Mouse (Mus musculus) liver, embryonic 13.5 days (tissue): ENCODE measurements around the gene Zfp341. TPM values are rescaled to one million over a fixed set of nuclear protein-coding genes. Genes with fewer than 3 reads are reported as not detected.

Source experiments
- polyA plus RNA-seq: library from polyadenylated mRNA; unstranded; fragments of >200 nt; fragmentation: Nextera tagmentation; extraction: Ambion mirVana; gene quantifications from 2 replicates; pipeline ENCODE4 v1.2.1, GENCODE M21; 2015

Gene Zfp341
- polyA plus RNA-seq, 1 experiment from 2014 or later, result 2.1 TPM

Other genes with a start within 250 kb of the Zfp341 start
- gene Cdk5rap1, start 240.3 kb upstream of the Zfp341 start, polyA plus RNA-seq, result 18.0 and 18.9 TPM in 2 replicates
- 1.7 and 2.0 TPM in 2 replicates for gene Snta1, start 205.2 kb upstream of the Zfp341 start, polyA plus RNA-seq
- gene Cbfa2t2, start 176.8 kb upstream of the Zfp341 start, polyA plus RNA-seq, result 8.4 and 9.6 TPM in 2 replicates
- gene 1700003F12Rik, start 66.2 kb upstream of the Zfp341 start, polyA plus RNA-seq, result 1.3 and 1.5 TPM in 2 replicates
- gene Actl10, start 61.5 kb upstream of the Zfp341 start, polyA plus RNA-seq, result not detected in 2 replicates
- gene Necab3, start 54.4 kb upstream of the Zfp341 start, polyA plus RNA-seq, result 0.81 and 0.88 TPM in 2 replicates
- gene E2f1, start 43.4 kb upstream of the Zfp341 start, polyA plus RNA-seq, result 16.6 and 17.7 TPM in 2 replicates
- gene Pxmp4, start 9.6 kb upstream of the Zfp341 start, polyA plus RNA-seq, result 26.8 and 28.9 TPM in 2 replicates
- gene 4930519P11Rik, start 140 bp downstream of the Zfp341 start, polyA plus RNA-seq, result not detected in 2 replicates
- 15.0 and 17.5 TPM in 2 replicates for gene Chmp4b, start 38.4 kb downstream of the Zfp341 start, polyA plus RNA-seq
- gene Gm14214, start 156.7 kb downstream of the Zfp341 start, polyA plus RNA-seq, result not detected in 2 replicates
- 26.8 and 29.5 TPM in 2 replicates for gene Raly, start 177.8 kb downstream of the Zfp341 start, polyA plus RNA-seq
- gene a, start 178.1 kb downstream of the Zfp341 start, polyA plus RNA-seq, result 0.22 TPM in 1 of 2 replicates, not detected in the other